Mouse (Mus musculus): Measurements from ENCODE around the gene Cbarp.

DNA sequence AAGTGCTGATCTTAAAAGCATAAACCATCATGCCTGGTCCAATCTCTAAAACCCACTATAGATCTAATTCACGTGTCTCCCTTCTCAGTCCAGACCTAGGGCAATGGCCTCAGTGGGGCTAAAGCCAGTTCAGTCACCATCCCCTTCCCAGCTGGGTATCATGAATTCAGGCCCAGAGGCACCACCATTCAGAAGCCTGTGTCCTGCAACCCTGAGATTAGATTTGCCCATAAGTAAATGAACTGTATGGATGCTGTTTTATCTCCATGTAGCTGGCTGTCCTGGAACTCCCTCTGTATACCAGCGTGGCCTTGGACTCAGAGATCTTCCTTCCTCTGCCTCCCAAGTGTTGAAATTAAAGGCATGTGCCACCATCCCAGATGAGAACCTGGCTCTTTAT lies 37.6 kb downstream of the Cbarp start:
- TF ChIP-seq CTCF (IDR thresholded peaks at IDR 0.05; ENCODE audit: low read depth) (no peak), EP300 (IDR thresholded peaks at IDR 0.05; ENCODE audit: low read depth) (no peak)
